Mouse (Mus musculus) stomach, postnatal 0 days (tissue): Measurements from ENCODE around the gene Gper1.

Source experiments
- CTCF ChIP-seq: IDR thresholded peaks from 2 replicates; pipeline ENCODE4 v1.5.1; 2016; ENCODE audit warnings: antibody characterized with exemption, low read depth, mild to moderate bottlenecking, moderate library complexity
- EP300 ChIP-seq: optimal IDR thresholded peaks from 2 replicates; pipeline ENCODE3; 2016; ENCODE audit warnings: antibody characterized with exemption

DNA sequence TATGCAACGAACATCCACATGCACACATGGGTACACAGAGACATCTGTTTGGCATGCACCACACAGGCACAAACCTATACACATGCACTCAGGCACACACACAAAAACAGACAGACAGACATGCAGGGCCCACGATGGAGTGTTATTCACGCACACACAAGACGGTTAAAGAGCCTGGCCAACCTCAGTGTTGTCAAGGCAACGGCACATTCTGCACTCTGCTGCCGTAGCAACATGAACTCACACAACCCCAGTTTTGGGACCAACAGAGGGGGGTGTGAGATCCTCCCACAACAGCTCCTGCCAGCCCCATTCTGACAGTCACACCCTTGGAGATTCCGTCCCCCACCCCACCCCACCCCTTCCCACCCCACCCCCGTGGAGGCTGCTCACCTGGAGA, 12.0 kb downstream of the Gper1 start:
- TF ChIP-seq EP300 = no peak
- TF ChIP-seq CTCF = no peak
